Mouse (Mus musculus): Measurements from ENCODE around the gene Myo1b. TPM values are rescaled to one million over a fixed set of nuclear protein-coding genes. Genes with fewer than 3 reads are reported as not detected.

The Myo1b gene
- total RNA-seq (2015; ENCODE audit: low replicate concordance) (0.63 TPM in 1 of 2 replicates, not detected in the other), total RNA-seq (2017; ENCODE audit: low replicate concordance) (1.1 and 3.5 TPM in 2 replicates)

DNA sequence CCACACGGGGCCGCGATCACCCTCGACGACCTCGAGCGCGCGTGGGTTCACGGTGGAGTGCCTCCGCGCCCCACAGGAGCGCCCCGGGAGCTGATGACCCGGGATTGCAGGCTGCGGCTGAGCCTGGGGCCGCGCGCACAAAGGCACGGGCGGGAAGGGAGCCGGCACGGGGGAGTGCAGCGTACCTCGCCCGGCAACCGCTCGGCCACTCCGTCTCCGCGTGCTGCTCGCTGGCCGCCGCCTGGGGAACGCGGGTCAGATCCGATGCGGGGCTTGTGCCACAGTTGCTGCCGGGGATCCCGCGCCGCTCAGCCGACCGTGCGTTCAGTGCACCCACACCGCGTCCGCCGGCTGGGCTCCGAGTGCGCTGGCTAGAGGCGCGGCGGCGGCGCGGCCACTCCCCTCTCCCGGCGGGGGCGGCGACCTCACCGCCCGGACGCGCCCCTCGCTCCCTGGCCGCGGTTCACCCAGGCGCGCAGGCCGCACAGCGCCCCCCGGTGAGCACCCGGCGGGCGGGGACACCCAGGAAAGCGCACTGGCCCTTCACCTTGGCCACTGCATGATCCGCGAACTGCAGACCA lies at the start of gene Myo1b:
Myo1b (minus strand) TSS at position 496 of the 581 bp plus-strand sequence.
- ATAC-seq (replicated peaks; ENCODE audit: low FRiP score, poor library complexity, severe bottlenecking), result no peak

DNA sequence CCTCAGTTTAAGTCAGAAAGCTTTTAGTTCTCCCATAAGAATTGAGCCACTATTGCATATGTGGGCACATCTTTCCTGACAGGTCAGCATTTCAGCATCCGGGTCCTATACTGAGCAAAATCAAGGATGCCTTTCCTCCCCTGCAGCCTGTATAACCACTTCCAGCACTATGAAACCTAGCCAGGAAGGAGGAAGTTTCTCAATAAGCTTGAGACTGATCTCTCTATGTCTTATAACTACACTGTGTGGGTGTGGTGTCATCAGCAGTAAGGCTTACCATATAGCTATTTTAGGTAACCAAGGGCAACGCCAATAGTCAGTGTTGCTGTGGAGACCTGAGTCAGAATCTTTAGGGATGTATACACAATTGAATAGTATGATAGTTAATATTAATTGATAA lies 48.8 kb upstream of the Myo1b start:
- no peak for ATAC-seq (replicated peaks; ENCODE audit: low FRiP score, poor library complexity, severe bottlenecking)

DNA sequence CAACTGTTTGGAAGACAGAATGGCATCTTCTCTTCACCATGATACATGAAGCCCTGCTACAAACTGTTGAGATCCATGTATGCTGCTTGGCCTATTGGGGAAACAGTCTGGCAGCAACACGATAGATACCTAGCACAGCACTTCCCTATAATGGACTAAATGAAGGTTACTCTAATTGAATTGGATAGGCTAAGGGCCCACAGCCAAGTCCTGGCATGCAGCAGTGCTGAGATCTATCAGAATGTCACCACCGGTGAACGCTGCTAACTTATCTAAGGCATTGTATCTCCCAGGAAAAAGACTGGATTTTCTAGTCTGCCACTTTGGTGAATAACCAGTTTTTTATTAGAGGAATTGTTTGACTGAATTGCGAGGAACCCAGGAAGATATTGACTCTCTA lies 31.2 kb upstream of the Myo1b start:
- ATAC-seq (replicated peaks; ENCODE audit: low FRiP score, poor library complexity, severe bottlenecking), result no peak

DNA sequence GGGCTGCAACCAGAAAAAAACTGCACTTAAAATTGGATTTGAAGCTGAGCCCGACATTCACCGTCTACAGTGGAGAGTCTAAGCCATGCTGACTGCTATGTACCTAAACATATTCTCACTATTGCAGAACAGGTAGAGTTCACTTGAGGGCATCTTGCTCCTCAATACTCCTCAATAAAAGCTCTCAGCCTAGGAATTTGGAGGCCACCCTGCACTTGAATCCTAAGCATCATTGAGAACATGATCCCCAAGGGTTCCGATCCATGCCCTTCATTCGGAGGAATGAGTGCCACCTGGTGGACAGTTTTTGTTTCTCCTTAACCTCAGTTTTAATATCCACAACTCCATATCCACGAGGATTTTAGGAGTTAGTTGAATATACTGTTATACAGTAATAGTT lies 28.9 kb upstream of the Myo1b start:
- ATAC-seq (replicated peaks; ENCODE audit: low FRiP score, poor library complexity, severe bottlenecking), result no peak

DNA sequence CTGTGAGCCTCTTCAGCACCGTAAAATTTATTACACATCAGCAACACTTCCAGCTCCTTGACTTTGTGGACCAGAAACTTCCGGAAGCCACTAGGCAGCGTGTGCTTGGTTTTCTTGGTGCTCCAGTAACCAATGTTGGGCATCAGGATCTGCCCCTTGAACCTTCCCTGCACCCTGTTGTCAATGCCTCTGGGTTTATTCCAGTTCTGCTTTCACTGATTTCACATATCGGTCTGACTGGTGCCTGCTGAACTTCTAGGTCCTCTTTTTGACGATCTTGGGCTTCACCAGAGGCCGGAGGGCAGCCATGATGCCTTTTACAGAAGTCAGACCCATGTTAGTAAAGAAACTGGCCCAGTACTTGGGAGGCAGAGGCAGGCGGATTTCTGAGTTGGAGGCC lies 22.5 kb upstream of the Myo1b start:
- ATAC-seq (replicated peaks; ENCODE audit: low FRiP score, poor library complexity, severe bottlenecking), result no peak

DNA sequence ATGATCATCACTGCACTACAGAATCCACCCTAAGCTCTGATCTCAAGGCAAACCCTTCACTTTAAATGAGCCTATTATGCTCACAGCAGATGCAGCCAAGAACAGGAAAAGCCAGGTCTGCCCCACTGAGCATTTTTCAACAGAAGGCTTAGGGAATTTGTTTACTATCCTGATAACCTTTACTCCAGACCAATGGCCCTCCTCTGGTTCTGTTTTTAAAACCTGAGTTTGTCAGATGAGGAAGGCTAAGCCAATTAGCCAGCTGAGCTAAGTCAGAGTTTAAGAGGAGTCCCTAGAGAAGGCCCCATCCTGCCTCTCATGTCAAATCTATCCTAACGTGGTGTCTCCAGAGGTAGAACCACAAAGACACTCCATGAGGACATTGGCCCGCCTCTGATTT lies 19.1 kb upstream of the Myo1b start:
- no peak for ATAC-seq (replicated peaks; ENCODE audit: low FRiP score, poor library complexity, severe bottlenecking)

DNA sequence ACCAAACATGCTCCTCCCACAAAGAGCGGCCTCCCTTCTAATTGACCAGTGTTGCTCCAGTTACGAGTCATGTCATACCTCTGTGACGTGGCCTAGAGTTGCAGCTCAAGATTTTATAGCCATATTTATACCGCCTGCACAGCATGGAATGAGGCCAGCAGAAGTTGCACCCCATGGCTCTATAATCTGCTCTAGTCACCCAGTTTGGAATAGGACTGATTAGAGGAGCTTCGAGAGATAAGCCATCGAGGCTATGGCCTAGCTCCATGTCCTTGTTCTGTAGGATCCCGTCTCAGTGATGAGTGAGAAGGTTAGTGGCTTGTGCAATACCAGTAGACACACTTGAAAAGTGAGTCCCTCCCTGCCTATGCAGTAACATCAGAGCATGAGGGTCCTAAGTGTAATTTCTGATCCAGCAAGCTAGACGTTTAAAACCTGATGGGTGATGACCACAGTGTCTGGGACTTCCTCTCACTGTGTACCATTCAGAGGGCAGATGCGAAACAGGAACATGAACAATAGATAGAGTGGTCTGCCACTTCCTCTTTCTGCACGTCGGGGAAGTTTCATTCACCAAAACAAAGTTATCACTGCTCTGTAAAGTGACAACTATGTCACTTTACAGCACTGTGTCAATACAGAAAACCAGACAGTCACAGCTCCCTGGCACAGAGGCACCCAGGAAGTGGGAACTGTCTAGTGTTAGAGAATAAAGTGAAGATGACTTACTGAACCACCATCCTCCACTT lies 18.5 kb upstream of the Myo1b start:
- ATAC-seq (replicated peaks; ENCODE audit: low FRiP score, poor library complexity, severe bottlenecking), result no peak

DNA sequence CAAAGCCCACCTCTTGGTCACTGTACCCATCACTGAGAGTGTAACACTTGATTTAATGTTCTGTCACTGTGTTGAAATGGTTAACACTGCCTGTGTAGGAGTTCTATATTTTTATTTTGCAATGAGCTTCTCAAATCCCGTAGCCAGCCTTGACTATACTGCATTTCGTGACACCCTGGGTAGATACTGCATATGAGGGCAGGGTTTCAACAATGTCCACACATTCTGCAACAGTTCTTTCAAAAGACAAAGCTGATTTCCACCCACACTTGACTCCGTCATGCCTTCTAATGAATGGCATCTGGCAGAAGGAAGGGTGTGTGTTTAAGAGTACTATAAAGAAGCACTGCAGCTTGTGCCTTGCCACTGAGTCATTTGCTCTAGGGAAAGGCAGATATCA lies 17.0 kb upstream of the Myo1b start:
- ATAC-seq (replicated peaks; ENCODE audit: low FRiP score, poor library complexity, severe bottlenecking), result no peak

DNA sequence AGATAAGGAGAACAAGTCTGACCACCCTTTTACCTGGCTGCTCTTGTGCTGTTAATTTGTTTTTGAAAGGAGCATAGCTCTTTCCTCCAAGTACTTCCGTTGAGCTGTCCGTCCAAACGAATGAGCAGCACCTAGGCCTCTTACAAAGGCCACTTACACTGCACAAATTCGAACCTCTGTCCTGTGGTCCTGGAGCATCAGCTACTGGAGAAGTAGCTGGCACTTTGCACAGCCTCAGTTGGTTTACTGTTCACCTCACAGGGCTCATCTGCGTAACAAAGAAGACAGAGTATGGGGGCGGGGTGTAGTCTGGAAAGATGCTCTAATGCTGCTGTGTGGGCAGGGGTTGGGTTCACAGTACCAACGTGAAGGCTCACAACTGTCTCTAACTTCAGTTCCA lies 15.7 kb upstream of the Myo1b start:
- ATAC-seq (replicated peaks; ENCODE audit: low FRiP score, poor library complexity, severe bottlenecking), result no peak

DNA sequence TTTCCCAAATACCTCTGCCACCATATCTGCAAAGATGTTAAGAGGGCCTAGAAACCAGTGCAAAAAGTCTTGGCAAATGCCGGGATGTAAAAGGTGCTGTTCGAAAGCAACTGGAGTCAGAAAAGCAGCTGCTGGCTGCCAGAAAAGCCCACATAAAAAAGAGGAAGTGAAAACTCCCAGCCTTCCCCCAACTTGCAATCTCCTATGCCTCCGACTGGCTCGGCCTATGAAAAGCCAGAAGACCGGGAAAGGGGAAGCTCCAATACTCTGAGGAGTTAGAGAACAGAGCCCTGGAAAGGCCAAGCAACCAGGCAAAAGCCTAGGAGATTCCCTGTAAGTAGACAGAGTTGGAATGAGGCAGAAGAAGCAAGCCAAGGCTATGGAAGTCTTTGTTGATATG lies 14.7 kb upstream of the Myo1b start:
- ATAC-seq (replicated peaks; ENCODE audit: low FRiP score, poor library complexity, severe bottlenecking), result no peak

DNA sequence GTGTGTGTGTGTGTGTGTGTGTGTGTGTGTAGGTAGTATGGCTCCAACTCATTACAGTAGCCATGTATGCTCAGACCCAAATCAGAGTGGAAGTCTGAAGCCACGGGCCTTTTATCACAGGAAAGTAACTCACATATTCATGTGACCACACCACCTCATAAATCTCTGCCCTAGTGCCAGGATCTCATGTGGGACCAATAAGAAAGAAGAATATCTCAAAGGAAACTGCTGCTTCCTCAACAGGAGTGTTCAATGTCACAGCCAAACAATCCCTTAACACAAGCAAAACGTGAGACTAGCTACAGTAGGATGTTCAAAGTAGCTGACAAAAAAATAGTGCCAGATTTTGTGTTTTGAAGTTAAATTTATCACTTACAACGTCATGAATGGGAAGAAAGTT lies 13.7 kb upstream of the Myo1b start:
- ATAC-seq (replicated peaks; ENCODE audit: low FRiP score, poor library complexity, severe bottlenecking), result no peak

DNA sequence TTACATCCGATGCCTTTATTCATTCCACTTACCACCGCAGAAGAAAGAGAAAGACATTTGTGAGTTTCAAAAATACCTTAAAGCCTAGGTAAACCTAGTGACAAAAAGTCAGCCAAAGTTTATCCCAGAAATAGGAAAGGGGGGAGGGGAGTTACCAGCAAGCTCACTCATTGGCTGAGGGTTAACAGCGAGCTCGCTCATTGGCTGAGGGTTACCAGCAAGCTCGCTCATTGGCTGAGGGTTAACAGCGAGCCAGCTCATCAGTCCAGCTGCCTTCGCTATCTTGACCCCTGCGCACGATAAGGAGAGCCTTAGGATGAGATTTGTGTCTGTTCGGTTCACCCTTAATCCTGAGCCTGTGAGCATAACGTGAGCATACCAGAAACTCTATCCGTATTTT lies 6.9 kb upstream of the Myo1b start:
- no peak for ATAC-seq (replicated peaks; ENCODE audit: low FRiP score, poor library complexity, severe bottlenecking)

DNA sequence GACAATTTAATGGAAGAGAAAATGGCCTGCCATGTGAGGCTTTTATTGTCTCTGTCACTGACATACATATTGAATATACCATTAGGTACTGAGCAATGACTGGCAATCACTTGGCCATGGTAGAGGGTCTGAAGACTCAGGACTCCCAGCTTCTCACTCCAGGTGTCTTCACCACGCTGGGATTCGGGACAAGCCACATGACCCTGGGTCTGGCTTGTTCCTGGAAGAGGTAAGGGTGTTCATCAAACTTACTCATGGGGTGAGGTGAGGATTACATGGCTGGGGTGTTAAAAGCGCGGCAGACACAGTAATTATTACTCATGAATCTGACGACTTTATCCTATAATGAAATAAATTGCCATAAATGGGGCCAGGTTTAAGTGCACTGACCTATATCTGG lies 405 bp upstream of the Myo1b start:
- no peak for ATAC-seq (replicated peaks; ENCODE audit: low FRiP score, poor library complexity, severe bottlenecking)

DNA sequence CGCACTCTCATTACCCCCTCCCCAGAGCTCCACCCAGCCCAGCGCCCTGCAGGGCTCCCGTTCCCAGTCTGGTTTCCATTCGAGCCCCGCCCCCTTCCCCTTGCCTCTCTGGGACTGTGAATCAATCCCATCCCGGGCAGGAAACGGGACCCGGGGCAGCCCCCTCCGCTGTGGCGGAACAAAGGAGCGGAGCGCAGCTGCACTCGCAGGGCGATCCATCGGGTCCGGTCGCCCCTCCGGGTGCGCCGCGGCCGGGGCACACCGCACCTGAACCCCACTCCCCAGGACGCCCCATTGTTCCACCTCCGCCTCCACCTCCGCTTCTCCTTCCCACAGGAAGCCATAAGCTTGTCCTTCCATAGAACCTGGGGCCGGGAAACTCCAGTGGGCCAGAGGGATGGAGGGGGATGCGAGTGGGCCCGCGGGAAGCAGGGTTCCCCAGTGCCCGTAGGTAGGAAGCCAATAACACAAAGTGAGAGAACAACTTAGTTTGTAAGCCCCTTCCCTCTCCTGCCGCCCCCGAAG lies 758 bp downstream of the Myo1b start:
- no peak for ATAC-seq (replicated peaks; ENCODE audit: low FRiP score, poor library complexity, severe bottlenecking)

DNA sequence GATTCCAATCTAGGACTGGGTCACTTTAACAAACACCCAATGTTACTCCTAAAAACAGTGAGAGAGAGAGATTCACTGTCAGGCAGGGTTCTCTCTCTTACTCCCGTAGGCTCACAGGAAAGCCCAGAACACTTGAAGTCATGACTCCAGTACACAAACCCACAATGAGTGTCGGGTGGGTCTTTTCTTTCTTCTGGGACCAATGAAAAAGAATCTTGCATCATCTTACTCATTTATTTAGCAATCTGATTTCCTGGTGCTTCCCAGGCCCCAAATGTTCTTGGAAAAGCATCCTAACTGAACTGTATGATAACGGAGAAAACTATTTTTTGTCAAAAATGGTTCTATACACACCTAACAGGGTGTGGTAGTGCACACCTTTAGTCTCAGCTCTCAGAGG lies 1.8 kb downstream of the Myo1b start:
- no peak for ATAC-seq (replicated peaks; ENCODE audit: low FRiP score, poor library complexity, severe bottlenecking)

DNA sequence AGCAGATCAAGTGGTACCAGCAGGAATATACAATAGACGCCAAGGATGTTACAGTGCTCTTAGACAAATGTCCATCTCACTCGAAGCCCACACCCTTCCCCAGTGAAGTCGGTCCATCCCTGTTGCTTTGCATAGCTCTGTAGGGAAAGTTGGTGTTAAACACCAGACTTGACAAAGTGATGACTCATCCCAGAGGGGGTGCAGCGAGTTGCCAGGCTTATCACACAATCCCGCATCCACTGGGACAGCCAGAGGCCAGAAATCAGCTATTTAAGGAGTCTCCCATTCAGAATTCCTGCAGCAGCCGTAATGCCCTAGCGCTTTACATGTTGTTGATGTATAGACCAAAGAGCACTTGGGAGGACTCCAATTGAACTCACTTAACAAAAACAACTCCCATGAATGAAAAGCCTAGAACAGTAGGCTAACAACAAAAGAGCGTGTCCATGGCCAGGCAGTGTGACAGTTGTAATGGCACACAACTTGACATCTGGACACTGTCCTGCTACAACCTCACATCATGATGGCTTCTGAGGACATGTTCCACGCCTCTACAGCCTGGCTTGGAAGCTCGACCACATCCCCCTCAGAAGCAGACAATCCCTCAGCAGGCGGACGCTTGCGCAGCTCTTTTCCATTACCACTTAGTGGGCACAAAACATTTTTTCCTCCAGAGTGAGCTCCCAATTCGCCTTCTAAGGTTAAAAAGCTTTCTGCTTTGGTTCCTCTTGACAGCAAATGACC lies 2.6 kb downstream of the Myo1b start:
- ATAC-seq (replicated peaks; ENCODE audit: low FRiP score, poor library complexity, severe bottlenecking), result no peak

DNA sequence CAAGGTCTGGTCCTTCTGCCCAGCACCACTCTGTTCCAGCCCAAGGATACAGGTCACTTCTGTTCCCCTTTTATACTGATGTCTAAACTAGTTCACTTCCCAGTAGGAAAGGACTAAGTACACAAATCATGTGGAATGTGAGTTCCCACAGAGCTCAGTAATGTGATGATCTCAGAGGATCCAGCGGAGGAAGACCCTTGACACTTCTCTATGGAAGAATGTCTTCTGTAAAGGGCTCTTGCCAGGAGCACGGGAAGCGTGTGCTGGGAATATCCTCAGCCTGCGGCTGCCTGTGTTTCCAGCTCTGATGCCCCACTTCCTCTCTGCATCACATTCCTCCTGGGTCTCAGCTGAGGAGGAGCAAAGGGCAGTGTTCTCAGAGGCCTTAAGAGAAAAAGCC lies 4.5 kb downstream of the Myo1b start:
- no peak for ATAC-seq (replicated peaks; ENCODE audit: low FRiP score, poor library complexity, severe bottlenecking)

DNA sequence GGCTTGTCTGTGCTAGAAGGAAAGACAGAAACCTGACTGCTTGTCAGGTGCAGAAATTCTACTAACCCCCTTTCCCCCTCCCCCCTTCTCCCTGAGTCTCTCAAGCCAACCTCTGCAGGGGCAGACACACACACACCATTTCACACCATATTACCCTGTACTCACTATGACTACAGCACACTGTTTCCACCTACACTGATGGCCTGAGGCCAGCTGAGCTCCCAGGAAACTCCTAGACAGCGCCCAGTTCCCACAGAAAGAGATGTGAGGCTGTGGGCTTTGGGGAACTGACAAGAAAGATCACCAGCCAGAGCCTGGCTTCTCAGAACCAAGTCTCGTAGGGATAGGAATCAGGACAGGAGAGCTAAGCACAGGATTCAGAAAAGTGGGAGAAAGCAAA lies 6.7 kb downstream of the Myo1b start:
- ATAC-seq (replicated peaks; ENCODE audit: low FRiP score, poor library complexity, severe bottlenecking), result no peak

DNA sequence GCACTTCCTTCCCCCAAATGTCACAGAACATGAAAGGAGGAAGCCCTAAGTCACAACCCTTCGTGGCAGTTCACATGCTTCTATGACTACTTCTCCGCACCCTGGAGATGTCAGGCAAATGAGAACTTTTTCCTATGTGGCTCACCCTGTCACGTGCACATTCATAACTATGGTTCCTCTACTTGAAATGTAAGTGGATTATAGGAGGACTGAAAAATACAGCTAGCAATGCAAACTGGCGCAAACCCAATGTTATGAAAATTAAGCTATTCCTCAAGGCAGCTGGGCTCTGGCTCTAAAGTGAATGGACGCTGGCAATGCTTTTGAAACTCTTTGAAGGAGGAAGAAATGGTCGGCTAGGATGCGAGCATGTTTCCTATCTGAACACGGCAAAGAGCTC lies 8.1 kb downstream of the Myo1b start:
- no peak for ATAC-seq (replicated peaks; ENCODE audit: low FRiP score, poor library complexity, severe bottlenecking)

DNA sequence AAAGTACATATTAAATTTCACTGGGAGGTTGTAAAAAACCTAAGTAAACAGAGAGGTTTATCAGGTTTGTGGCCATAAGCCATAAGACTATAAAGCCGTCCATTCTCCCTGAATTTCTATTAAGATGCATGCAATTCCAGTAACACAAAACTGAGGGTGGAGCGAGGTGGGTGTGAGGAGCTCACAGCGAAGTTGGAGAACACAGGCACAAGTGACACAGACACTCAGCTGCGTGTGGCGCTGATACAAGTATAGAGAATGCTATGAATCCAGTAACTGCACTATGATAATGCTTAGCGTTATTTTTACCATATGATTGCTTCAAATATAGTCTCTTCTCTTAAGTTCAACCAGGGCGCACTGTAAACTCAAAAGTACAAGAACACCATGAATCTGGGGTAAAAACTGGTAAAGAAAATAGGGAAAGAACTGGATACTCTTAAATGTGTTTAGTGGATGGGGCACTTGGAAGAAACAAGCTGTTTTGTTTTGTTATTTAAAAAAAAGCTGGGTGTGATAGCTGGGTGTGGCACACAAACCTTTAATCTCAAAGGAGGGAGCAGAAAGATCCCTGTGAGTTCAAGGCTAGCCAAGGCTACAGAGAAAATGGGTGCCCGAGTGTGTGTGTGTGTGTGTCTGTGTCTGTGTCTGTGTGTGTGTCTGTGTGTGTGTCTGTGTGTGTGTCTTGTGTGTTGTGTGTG lies 9.5 kb downstream of the Myo1b start:
- no peak for ATAC-seq (replicated peaks; ENCODE audit: low FRiP score, poor library complexity, severe bottlenecking)
